Mouse (Mus musculus) embryonic stem cell, embryonic (primary cell): Measurements from ENCODE around the gene Speer4d.
"Not testable (repeated sequence)": the region's sequence is repeated elsewhere in the genome, so short reads cannot be mapped to it uniquely, and the experiment has no call there.

Experiments
- CTCF ChIA-PET, 4 experiments: fragments of 300-600 bp in 2 of 4; fragments of 350-600 bp in 2 of 4; sonication (Branson Sonifier 250); formaldehyde crosslinking; loops; one replicate each; lab custom pipeline; 2022; ENCODE audit warnings: inconsistent platforms in 2 of 4; lab: Charles Lee
- POLR2A ChIA-PET, 4 experiments: fragments of 300-600 bp in 2 of 4; fragments of 350-600 bp in 2 of 4; sonication (Branson Sonifier 250); formaldehyde crosslinking; loops; one replicate each; lab custom pipeline; 2022; ENCODE audit warnings: antibody characterized with exemption in 4 of 4, inconsistent platforms in 1 of 4; lab: Charles Lee

Speer4d gene

DNA sequence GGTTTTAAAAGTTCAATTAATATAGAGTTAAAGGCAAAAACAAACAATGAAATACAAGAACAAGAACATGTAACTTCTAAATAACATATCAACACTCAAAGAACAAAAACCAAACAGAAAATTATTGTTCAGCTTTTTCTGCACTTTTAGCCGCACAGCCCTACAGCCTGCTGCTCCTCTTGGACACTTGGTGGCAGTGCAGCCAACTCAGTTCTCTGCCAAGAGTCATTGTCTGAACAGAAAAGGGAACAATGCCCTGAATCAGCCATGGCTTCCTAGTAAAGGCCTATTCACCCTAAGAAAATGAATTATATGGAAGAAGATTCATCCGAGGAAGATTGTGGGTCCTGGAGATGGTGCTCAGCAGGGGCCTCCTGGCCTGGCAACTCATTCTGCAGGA is 33.5 kb downstream of the Speer4d start:
- CTCF ChIA-PET, POLR2A ChIA-PET: not testable (repeated sequence)

DNA sequence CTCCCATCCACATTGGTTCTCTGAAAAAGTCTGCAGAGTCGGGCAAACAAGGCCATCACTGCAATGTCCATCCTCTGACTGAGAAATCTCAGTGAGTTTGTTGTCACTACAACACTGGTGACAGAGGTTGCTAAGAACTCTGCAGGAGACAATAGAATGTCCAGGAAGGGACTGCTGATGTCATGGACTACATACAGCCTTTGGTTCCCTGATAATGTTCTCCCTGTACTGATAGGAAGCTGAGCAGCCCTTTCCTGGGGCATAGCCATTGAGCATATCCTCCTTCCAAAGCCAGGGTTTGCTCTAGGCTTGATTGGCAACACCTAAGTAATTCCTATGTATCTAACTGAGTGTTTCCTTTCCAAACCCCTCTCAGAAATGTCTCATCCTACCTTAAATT is 38.1 kb downstream of the Speer4d start, which contains the start of gene 4930572O03Rik:
Gene 4930572O03Rik, minus strand, starts transcription at position 101 of the 400 bp plus-strand sequence.
- POLR2A ChIA-PET, CTCF ChIA-PET: not testable (repeated sequence)

DNA sequence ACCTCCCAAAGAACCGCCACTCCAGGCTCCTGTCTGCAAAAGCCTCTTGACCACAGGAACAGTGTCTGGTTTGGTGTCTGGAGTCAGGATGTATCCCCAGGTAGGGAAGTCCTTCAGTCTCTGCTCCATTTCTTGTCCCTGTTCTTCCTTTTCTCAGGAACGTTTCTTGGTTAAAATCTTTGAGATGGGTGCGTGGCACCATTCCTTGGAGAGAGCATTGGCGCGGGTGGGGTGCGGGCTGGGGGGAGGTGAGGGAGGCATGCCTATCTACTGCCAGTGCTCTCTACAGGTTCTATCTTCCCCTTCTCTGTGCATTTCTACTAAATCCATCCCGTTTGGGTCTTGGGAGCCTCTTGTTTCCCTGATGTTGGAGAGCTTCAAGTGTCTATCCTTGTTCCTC is 45.0 kb downstream of the Speer4d start:
- POLR2A ChIA-PET, CTCF ChIA-PET: not testable (repeated sequence)

DNA sequence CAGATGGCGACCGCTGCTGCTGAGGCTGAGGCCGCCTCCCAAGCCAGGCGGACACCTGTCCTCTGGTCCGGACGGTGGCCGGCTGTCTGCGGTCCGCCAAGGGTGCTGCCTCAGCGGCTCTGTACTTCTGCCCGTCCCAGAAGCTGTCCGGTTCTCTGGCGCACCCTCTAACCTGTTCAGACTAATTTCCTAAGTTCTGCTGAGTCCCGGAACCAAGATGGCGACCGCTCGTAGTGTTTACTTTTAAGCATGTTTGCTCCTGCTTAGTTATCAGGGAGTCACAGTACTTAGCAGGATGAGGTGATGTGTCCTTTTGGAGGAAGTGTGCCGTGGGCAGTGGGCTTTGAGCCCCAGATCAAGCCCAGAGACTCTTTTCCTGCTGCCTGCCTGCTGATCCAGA is 51.9 kb downstream of the Speer4d start:
- POLR2A ChIA-PET = interaction anchor here in 1 of 4 experiments (0.7 kb wide), 1 partner anchor 879 kb away, joined by 6 read pairs; no protein-coding TSS in a partner anchor

More for the DNA sequence above, 51.9 kb downstream of the Speer4d start:
- CTCF ChIA-PET = not testable (repeated sequence)
